Mouse (Mus musculus) limb, embryonic 14.5 days (tissue): ENCODE results near the gene Lpar2. TPM values are rescaled to one million over a fixed set of nuclear protein-coding genes. Genes with fewer than 3 reads are reported as not detected.

Experiments used
- ATAC-seq: fragments of 200-750 bp; cut with Nextera tagmentation; 2 replicates; pipeline ENCODE4 v1.8.0; 2017; ENCODE audit warnings: low read depth, moderate number of reproducible peaks, moderate TSS enrichment; ENCODE audit not compliant: low FRiP score
- DNase-seq: peaks from one replicate; pipeline ENCODE4 v3.0.0-alpha.2; 2015; ENCODE audit warnings: low spot score
- H3K27ac ChIP-seq: fragments of 300-500 bp; sonication (generic); replicated peaks from 2 replicates; pipeline ENCODE4 v1.5.1; 2014; ENCODE audit warnings: low read depth, mild to moderate bottlenecking, low read length, moderate library complexity, mixed read lengths
- H3K27me3 ChIP-seq: fragments of 300-500 bp; sonication (generic); 2 replicates; pipeline ENCODE4 v1.6.1; 2014; ENCODE audit warnings: low read length, mixed read lengths; ENCODE audit not compliant: control insufficient read depth, insufficient read depth
- H3K36me3 ChIP-seq: fragments of 300-500 bp; sonication (generic); 2 replicates; pipeline ENCODE4 v1.6.1; 2014; ENCODE audit warnings: mild to moderate bottlenecking, low read length, moderate library complexity, mixed read lengths; ENCODE audit not compliant: control insufficient read depth, insufficient read depth
- H3K4me1 ChIP-seq: fragments of 300-500 bp; sonication (generic); 2 replicates; pipeline ENCODE4 v1.6.1; 2014; ENCODE audit warnings: antibody characterized with exemption, low read length, mixed read lengths; ENCODE audit not compliant: control insufficient read depth, insufficient read depth
- H3K4me2 ChIP-seq: fragments of 300-500 bp; sonication (generic); replicated peaks from 2 replicates; pipeline ENCODE4 v1.6.1; 2014; ENCODE audit warnings: low read depth, mild to moderate bottlenecking, low read length, moderate library complexity; ENCODE audit not compliant: severe bottlenecking
- H3K4me3 ChIP-seq: fragments of 300-500 bp; sonication (generic); replicated peaks from 2 replicates; pipeline ENCODE4 v1.5.1; 2014; ENCODE audit warnings: low read length
- H3K9ac ChIP-seq: fragments of 300-500 bp; sonication (generic); 2 replicates; pipeline ENCODE4 v1.6.1; 2014; ENCODE audit warnings: mild to moderate bottlenecking, low read depth, low read length, moderate library complexity; ENCODE audit not compliant: severe bottlenecking
- H3K9me3 ChIP-seq: fragments of 300-500 bp; sonication (generic); 2 replicates; pipeline ENCODE4 v1.6.1; 2016; ENCODE audit warnings: low read length; ENCODE audit not compliant: control insufficient read depth
- POLR2A ChIP-seq: fragments of 200-500 bp; IDR thresholded peaks from 2 replicates; pipeline ENCODE4 v1.8.0; 2012; ENCODE audit warnings: inconsistent platforms, mild to moderate bottlenecking, moderate library complexity, borderline replicate concordance; ENCODE audit not compliant: insufficient read depth, insufficient read length; ENCODE audit errors: extremely low read depth
- WGBS: fragments of 180-500 bp; shearing (Covaris S2); extraction: QIAGEN DNeasy Blood & Tissue Kit; methylation state at CpG from one replicate; pipeline ENCODE4 v1.1.7; 2014; 5-methylcytosine and 5-hydroxymethylcytosine counted together
- polyA plus RNA-seq, 2 experiments: library from polyadenylated mRNA; depleted of rRNA in 1 of 2; stranded (reverse) in 1 of 2; unstranded in 1 of 2; fragments of >200 nt; fragmentation: Nextera tagmentation in 1 of 2; extraction: Ambion mirVana in 1 of 2; gene quantifications; 2 replicates each; pipeline versions ENCODE4 v1.2.1 to v1.2.3; 2012 to 2014

Gene Lpar2
- polyA plus RNA-seq, 2 experiments: 1.5 to 4.1 TPM

GRCm38 (mm10) chr8:69794096-69794495 lies 28.1 kb upstream of the Lpar2 start:
- ATAC-seq: no peak
- WGBS: 94% methylated on average over 3 of the region's 3 CpGs
- DNase-seq: no peak
- Histone ChIP-seq H3K27me3 (no peaks in the 10 kb centered on the region), H3K4me2 (no peak overlapping the region), H3K9ac (no peak overlapping the region), H3K36me3 (peaks cover 55% of the 10 kb centered on the region), H3K4me1 (peaks cover 16% of the 10 kb centered on the region), H3K4me3 (no peak overlapping the region), H3K9me3 (no peaks in the 10 kb centered on the region), H3K27ac (no peak overlapping the region)
- TF ChIP-seq POLR2A: no peak

GRCm38 (mm10) chr8:69794901-69795300 lies 27.3 kb upstream of the Lpar2 start:
- Histone ChIP-seq H3K36me3 (peaks cover 63% of the 10 kb centered on the region), H3K9me3 (no peaks in the 10 kb centered on the region), H3K27ac (no peak overlapping the region), H3K4me2 (no peak overlapping the region), H3K9ac (no peak overlapping the region), H3K4me3 (no peak overlapping the region), H3K27me3 (no peaks in the 10 kb centered on the region), H3K4me1 (peaks cover 16% of the 10 kb centered on the region)
- ATAC-seq (no peak), DNase-seq (no peak)
- 94% methylated on average over 6 of the region's 6 CpGs for WGBS
- TF ChIP-seq POLR2A: no peak

GRCm38 (mm10) chr8:69796721-69797345 lies 25.4 kb upstream of the Lpar2 start:
- Histone ChIP-seq H3K36me3 (peaks cover 81% of the 10 kb centered on the region), H3K27me3 (no peaks in the 10 kb centered on the region), H3K4me1 (peaks cover 10% of the 10 kb centered on the region), H3K9ac (no peak overlapping the region), H3K4me3 (no peak overlapping the region), H3K27ac (no peak overlapping the region), H3K4me2 (no peak overlapping the region), H3K9me3 (no peaks in the 10 kb centered on the region)
- 96% methylated on average over 16 of the region's 16 CpGs for WGBS
- DNase-seq (no peak), ATAC-seq (no peak)
- no peak for TF ChIP-seq POLR2A

- Histone ChIP-seq H3K9me3 (no peaks in the 10 kb centered on the region), H3K4me3 (no peak overlapping the region), H3K27ac (no peak overlapping the region), H3K36me3 (peaks cover 90% of the 10 kb centered on the region), H3K9ac (no peak overlapping the region), H3K4me1 (peaks cover 2% of the 10 kb centered on the region), H3K27me3 (no peaks in the 10 kb centered on the region), H3K4me2 (no peak overlapping the region)
- ATAC-seq (no peak), DNase-seq (no peak)
- 94% methylated on average over 10 of the region's 10 CpGs for WGBS
- TF ChIP-seq POLR2A: no peak
Measured at GRCm38 (mm10) chr8:69797661-69798060, 24.6 kb upstream of the Lpar2 start.

- no peak overlapping the region for H3K4me3 ChIP-seq
- DNase-seq (no peak), ATAC-seq (no peak)
- 91% methylated on average over 8 of the region's 8 CpGs for WGBS
- no peak overlapping the region for H3K4me2 ChIP-seq
- TF ChIP-seq POLR2A: no peak
- H3K27ac ChIP-seq: no peak overlapping the region
- H3K9ac ChIP-seq: no peak overlapping the region
- peaks cover 99% of the 10 kb centered on the region for H3K36me3 ChIP-seq
- H3K4me1 ChIP-seq: no peaks in the 10 kb centered on the region
- H3K9me3 ChIP-seq: no peaks in the 10 kb centered on the region
- no peaks in the 10 kb centered on the region for H3K27me3 ChIP-seq
Measured at GRCm38 (mm10) chr8:69799261-69799660, 23.0 kb upstream of the Lpar2 start.
